Mouse (Mus musculus) kidney, adult 2 months (tissue): ENCODE measurements around the gene Ston2. TPM values are rescaled to one million over a fixed set of nuclear protein-coding genes. Genes with fewer than 3 reads are reported as not detected.

Source experiments
- DNase-seq: peaks from one replicate; pipeline ENCODE4 v3.0.0; 2021
- H3K27ac ChIP-seq: fragments of 200-500 bp; 2 replicates; pipeline ENCODE4 v1.5.1; 2012; ENCODE audit warnings: low read depth, low read length, control low read depth, inconsistent platforms; ENCODE audit not compliant: insufficient read depth
- H3K27me3 ChIP-seq: fragments of 200-500 bp; replicated peaks from 2 replicates; pipeline ENCODE4 v1.6.1; 2012; ENCODE audit warnings: mild to moderate bottlenecking, moderate library complexity, low read length, inconsistent platforms; ENCODE audit not compliant: control insufficient read depth, insufficient read depth
- H3K36me3 ChIP-seq: fragments of 200-500 bp; 2 replicates; pipeline ENCODE4 v1.6.1; 2012; ENCODE audit warnings: mild to moderate bottlenecking, moderate library complexity, low read length, inconsistent platforms; ENCODE audit not compliant: control insufficient read depth, insufficient read depth
- H3K4me1 ChIP-seq: fragments of 200-500 bp; 2 replicates; pipeline ENCODE4 v1.6.1; 2011; ENCODE audit warnings: low read length; ENCODE audit not compliant: control insufficient read depth, insufficient read depth
- H3K4me3 ChIP-seq: fragments of 200-500 bp; 2 replicates; pipeline ENCODE4 v1.5.1; 2011; ENCODE audit warnings: mild to moderate bottlenecking, low read depth, low read length, control low read depth; ENCODE audit not compliant: insufficient read depth
- CTCF ChIP-seq: fragments of 200-500 bp; conservative IDR thresholded peaks from 2 replicates; pipeline ENCODE4 v1.5.1; 2011; ENCODE audit warnings: low read depth, mild to moderate bottlenecking, control low read depth, low read length, moderate library complexity, mixed read lengths; ENCODE audit not compliant: insufficient read depth, insufficient read length
- POLR2A ChIP-seq: fragments of 200-500 bp; IDR thresholded peaks from one replicate; pipeline ENCODE4 v1.6.1; 2011; ENCODE audit warnings: low read depth, low read length, control low read depth
- WGBS: fragments of 180-500 bp; shearing (Covaris S2); methylation state at CpG from one replicate; pipeline ENCODE4 v1.1.7; 2018; 5-methylcytosine and 5-hydroxymethylcytosine counted together
- polyA plus RNA-seq: library from polyadenylated mRNA; depleted of rRNA; stranded (reverse); fragments of >200 nt; gene quantifications from 2 replicates; pipeline ENCODE4 v1.2.3, GENCODE M21; 2012

The Ston2 gene
- polyA plus RNA-seq, 1 experiment: 23.3 TPM

DNA sequence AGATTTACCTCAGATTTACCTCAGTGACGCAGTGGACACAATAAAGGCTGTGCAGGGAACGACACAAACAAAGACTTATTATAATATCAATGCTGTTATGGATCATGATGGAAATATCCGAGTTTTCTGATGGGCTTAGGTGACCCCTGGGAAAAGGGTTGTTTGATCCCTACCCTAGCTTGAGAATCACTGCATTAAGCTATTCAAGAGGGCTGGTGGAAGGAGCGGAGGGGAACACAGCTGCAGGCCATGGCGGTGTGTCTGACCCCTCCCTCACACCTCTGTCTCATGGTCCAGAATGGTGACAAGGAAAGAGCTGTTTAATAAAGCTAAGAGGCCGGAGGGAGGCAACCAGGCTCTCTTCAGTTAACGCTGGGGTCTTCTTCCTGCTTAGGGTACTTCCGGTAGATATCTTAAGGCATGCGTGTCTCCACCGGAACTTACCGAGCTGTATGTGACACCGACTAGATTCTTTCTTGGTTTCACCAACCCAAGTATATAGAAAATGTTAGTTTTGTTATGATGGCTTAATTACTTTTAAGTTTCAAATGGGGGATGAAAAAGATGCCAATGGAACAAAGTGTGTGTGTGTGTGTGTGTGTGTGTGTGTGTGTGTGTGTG, 14.5 kb upstream of the Ston2 start:
- H3K27ac ChIP-seq: no peak overlapping the region
- DNase-seq: no peak
- no peaks in the 10 kb centered on the region for H3K4me1 ChIP-seq
- no peak overlapping the region for H3K4me3 ChIP-seq
- TF ChIP-seq POLR2A (no peak), CTCF (no peak)
- 92% methylated on average over 12 of the region's 12 CpGs for WGBS
- H3K36me3 ChIP-seq: no peaks in the 10 kb centered on the region
- no peaks in the 10 kb centered on the region for H3K27me3 ChIP-seq

DNA sequence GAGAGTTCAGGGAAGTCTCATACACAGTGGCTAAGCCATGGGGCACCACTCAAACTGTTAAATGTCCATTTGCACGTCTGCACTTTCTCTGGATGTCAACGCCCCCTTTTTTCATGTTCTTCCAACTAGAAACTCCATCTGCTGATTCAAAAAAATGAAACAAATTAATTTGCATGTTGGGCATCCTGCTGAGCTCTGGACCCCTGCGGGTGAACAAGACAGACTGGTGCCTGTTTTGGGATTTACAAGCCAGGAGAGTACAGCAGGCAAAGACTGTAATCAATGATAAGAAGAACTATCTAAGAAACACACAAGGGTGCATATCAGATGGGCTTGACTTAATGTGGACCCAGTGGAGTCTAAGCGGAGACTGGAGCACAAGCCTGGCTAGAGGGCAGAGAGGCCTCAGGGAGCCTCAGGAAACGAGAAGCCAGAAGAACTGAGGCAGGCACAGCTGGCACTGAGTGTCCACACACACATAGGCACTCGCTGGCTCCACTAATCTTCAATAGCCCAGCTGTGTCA, 12.7 kb upstream of the Ston2 start:
- H3K36me3 ChIP-seq: no peaks in the 10 kb centered on the region
- no peaks in the 10 kb centered on the region for H3K27me3 ChIP-seq
- 82% methylated on average over 6 of the region's 6 CpGs for WGBS
- TF ChIP-seq POLR2A (no peak), CTCF (no peak)
- no peak overlapping the region for H3K27ac ChIP-seq
- no peak for DNase-seq
- no peak overlapping the region for H3K4me3 ChIP-seq
- no peaks in the 10 kb centered on the region for H3K4me1 ChIP-seq

DNA sequence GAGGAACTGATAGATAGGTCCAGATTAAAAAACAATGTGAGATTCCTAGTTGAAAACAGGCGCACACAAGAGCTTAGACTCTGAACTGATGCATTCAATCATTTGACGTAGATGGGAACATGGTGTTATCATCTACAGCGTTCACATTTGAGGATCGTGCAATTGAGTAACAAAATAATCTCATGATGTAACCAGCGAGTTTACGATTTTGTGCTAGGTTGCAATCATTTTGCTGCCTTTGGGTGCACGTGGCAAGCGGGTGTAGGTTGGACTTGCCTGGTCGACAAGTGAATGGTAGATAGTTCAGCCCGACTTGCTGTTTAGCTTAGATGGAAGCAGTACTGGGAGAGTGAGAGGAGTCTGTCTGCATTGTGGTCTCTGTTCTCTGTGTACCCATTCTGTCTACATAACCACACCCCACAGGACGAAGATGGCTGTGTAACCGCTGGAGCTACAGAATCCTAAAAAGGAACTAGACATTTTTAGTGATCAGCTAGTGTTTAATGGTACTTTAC, 11.7 kb upstream of the Ston2 start:
- 69% methylated on average over 12 of the region's 12 CpGs for WGBS

DNA sequence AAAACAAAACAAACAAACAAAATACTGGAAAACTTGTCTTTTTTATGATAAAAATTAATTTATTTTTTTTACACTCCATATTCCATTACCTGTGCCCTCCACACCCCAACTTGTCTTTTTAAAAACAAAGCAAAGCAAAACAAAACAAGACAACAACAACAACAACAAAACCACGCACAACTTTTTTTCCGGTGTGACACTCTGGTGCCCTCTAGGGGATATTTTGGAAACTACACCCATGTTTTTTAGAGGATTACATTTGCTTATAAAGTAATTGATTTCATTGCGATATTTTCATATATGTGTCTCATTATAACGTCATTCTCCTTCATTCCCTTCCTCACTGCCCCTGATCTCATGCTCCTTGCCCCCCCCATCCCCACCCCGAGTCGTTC, 11.2 kb upstream of the Ston2 start:
- peak; percentile 41 for DNase-seq
- Histone ChIP-seq H3K27me3 (no peaks in the 10 kb centered on the region), H3K4me3 (no peak overlapping the region), H3K4me1 (no peaks in the 10 kb centered on the region), H3K36me3 (no peaks in the 10 kb centered on the region), H3K27ac (no peak overlapping the region)
- 12% methylated on average over 6 of the region's 6 CpGs for WGBS
- TF ChIP-seq POLR2A: no peak
- no peak for TF ChIP-seq CTCF

More for the DNA sequence above, 11.7 kb upstream of the Ston2 start:
- DNase-seq: no peak
- Histone ChIP-seq H3K27ac (no peak overlapping the region), H3K4me1 (no peaks in the 10 kb centered on the region), H3K36me3 (no peaks in the 10 kb centered on the region), H3K4me3 (no peak overlapping the region), H3K27me3 (no peaks in the 10 kb centered on the region)
- TF ChIP-seq POLR2A (no peak), CTCF (no peak)

- H3K27me3 ChIP-seq: no peaks in the 10 kb centered on the region
- no peak overlapping the region for H3K4me3 ChIP-seq
- 72% methylated on average over 6 of the region's 6 CpGs for WGBS
- no peak for DNase-seq
- no peak overlapping the region for H3K27ac ChIP-seq
- H3K36me3 ChIP-seq: no peaks in the 10 kb centered on the region
- H3K4me1 ChIP-seq: no peaks in the 10 kb centered on the region
- no peak for TF ChIP-seq CTCF
- TF ChIP-seq POLR2A: no peak
Observed at GRCm38 (mm10) chr12:91798720-91799378, 10.7 kb upstream of the Ston2 start.

DNA sequence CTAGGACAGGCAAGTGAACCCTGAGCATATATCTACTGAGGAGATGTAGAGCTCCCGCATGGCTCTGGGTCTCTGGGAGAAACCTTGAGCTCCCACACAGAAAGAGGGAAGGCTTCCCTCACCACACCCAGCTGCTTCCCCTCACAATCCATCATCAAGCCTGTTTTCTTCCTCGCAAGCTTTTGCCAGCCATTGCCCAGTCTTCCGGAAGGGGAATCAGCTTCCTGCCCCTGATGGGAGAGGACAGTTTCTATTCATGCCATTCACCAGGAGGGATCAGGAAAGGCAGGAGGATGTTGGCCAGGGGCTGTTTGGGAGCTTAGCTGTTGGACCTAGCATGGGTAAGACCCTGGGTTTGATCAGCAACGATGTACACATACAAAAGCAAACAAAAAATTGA, 8.6 kb upstream of the Ston2 start:
- H3K4me3 ChIP-seq: no peak overlapping the region
- no peak for TF ChIP-seq CTCF
- no peak for TF ChIP-seq POLR2A
- no peaks in the 10 kb centered on the region for H3K27me3 ChIP-seq
- 68% methylated on average over 4 of the region's 4 CpGs for WGBS
- peak; percentile 72 for DNase-seq
- H3K27ac ChIP-seq: no peak overlapping the region
- no peaks in the 10 kb centered on the region for H3K4me1 ChIP-seq
- H3K36me3 ChIP-seq: no peaks in the 10 kb centered on the region

GRCm38 (mm10) chr12:91793266-91793665, 5.1 kb upstream of the Ston2 start:
- H3K4me1 ChIP-seq: no peaks in the 10 kb centered on the region
- DNase-seq: no peak
- no peaks in the 10 kb centered on the region for H3K36me3 ChIP-seq
- H3K27ac ChIP-seq: no peak overlapping the region
- TF ChIP-seq CTCF: no peak
- no peak for TF ChIP-seq POLR2A
- 82% methylated on average over 8 of the region's 8 CpGs for WGBS
- H3K27me3 ChIP-seq: no peaks in the 10 kb centered on the region
- no peak overlapping the region for H3K4me3 ChIP-seq
